Mouse (Mus musculus) frontal cortex, postnatal 36 days (tissue): ENCODE measurements at regions not wholly inside any gene's neighbourhood (a gene's known extent, or its start where the extent isn't known, plus 50 kb on each side); places are given as distances from the start of the nearest gene placed in this dataset.

Source experiments
- DNase-seq, 2 experiments: peaks; one replicate each; pipeline ENCODE4 v3.0.0; 2022; ENCODE audit warnings: low spot score in 2 of 2

- DNase-seq: no peak
Measured at GRCm38 (mm10) chr7:69577754-69578153, 788.8 kb downstream of the Nr2f2 start.

GRCm38 (mm10) chr7:69576596-69576995 lies 789.9 kb downstream of the Nr2f2 start:
- DNase-seq: no peak

- no peak for DNase-seq
Measured at GRCm38 (mm10) chr7:69573730-69574129, 792.8 kb downstream of the Nr2f2 start.

GRCm38 (mm10) chr7:69572626-69573394 lies 793.7 kb downstream of the Nr2f2 start:
- DNase-seq: no peak

GRCm38 (mm10) chr7:69566949-69567348 lies 799.6 kb downstream of the Nr2f2 start:
- no peak for DNase-seq

GRCm38 (mm10) chr7:69564432-69564831 lies 802.1 kb downstream of the Nr2f2 start:
- DNase-seq: no peak

GRCm38 (mm10) chr7:69554776-69555175 lies 805.7 kb upstream of the Arrdc4 start:
- DNase-seq: no peak

GRCm38 (mm10) chr7:69553981-69554380 lies 804.9 kb upstream of the Arrdc4 start:
- no peak for DNase-seq

- no peak for DNase-seq
Measured at GRCm38 (mm10) chr7:69536072-69536471, 787.0 kb upstream of the Arrdc4 start.

- no peak for DNase-seq
Measured at GRCm38 (mm10) chr7:69513966-69514365, 764.9 kb upstream of the Arrdc4 start.

- no peak for DNase-seq
Measured at GRCm38 (mm10) chr7:69510389-69510788, 761.3 kb upstream of the Arrdc4 start.

- DNase-seq: no peak
Measured at GRCm38 (mm10) chr7:69493062-69493930, 744.3 kb upstream of the Arrdc4 start.

- DNase-seq: peak; percentile 66 to 74
Measured at GRCm38 (mm10) chr7:69490566-69491466, 741.8 kb upstream of the Arrdc4 start.

GRCm38 (mm10) chr7:69488630-69489029 lies 739.6 kb upstream of the Arrdc4 start:
- no peak for DNase-seq

- no peak for DNase-seq
Measured at GRCm38 (mm10) chr7:69487111-69487510, 738.1 kb upstream of the Arrdc4 start.

- DNase-seq: no peak
Measured at GRCm38 (mm10) chr7:69484552-69484951, 735.5 kb upstream of the Arrdc4 start.
